Mouse (Mus musculus): ENCODE measurements around the gene Itm2a. TPM values are rescaled to one million over a fixed set of nuclear protein-coding genes. Genes with fewer than 3 reads are reported as not detected.

Itm2a gene
- 1,000 to 10,000 TPM; 1,132 to 1,192 TPM for total RNA-seq (2021)
- long read RNA-seq, experiment 1, transcript Itm2a-201 (6 exons, 1,744 nt) = major isoform, 2,986 of 3,029 reads
- long read RNA-seq, experiment 1, partial matches to known transcripts = 17 of 3,029 reads
- long read RNA-seq, experiment 1, other reads (novel, unspliced or antisense) = 26 of 3,029 reads
- long read RNA-seq, experiment 2, transcript Itm2a-201 (6 exons, 1,744 nt) = major isoform, 2,938 of 2,990 reads
- long read RNA-seq, experiment 2, partial matches to known transcripts = 17 of 2,990 reads
- long read RNA-seq, experiment 2, other reads (novel, unspliced or antisense) = 35 of 2,990 reads

- peak; percentile 34 for DNase-seq
These were observed at the start of gene Itm2a for GRCm38 (mm10) chrX:107402915-107403912. Itm2a (minus strand) TSS chrX:107403376.

- DNase-seq = no peak
These were observed 32.7 kb upstream of the Itm2a start for GRCm38 (mm10) chrX:107435887-107436286.

GRCm38 (mm10) chrX:107421304-107421703 lies 18.1 kb upstream of the Itm2a start:
- no peak for DNase-seq

- no peak for DNase-seq
These were observed 14.2 kb upstream of the Itm2a start for GRCm38 (mm10) chrX:107417345-107417744.

GRCm38 (mm10) chrX:107415999-107416398 lies 12.8 kb upstream of the Itm2a start:
- DNase-seq = no peak

- DNase-seq = peak; percentile 29
These were observed 695 bp downstream of the Itm2a start for GRCm38 (mm10) chrX:107402481-107402880.

GRCm38 (mm10) chrX:107399087-107399486 lies 4.1 kb downstream of the Itm2a start:
- DNase-seq = no peak

GRCm38 (mm10) chrX:107393256-107393655 lies 9.9 kb downstream of the Itm2a start:
- DNase-seq = no peak

GRCm38 (mm10) chrX:107375329-107375728 lies 27.8 kb downstream of the Itm2a start:
- no peak for DNase-seq

Other genes starting within 250 kb of the Itm2a start
- gene Gpr174, start 147.5 kb downstream of the Itm2a start, total RNA-seq (2021) = under 1 TPM; 0.07 to 0.19 TPM